Mouse (Mus musculus): ENCODE data around the gene Hcn4. TPM values are rescaled to one million over a fixed set of nuclear protein-coding genes. Genes with fewer than 3 reads are reported as not detected.
A peak's percentile ranks its signal among the peaks of the same experiment; 100 is the strongest.

Hcn4 gene
- polyA plus RNA-seq, 1 experiment from 2014 or later = 1.6 TPM

GRCm38 (mm10) chr9:58849576-58850315 lies 26.5 kb downstream of the Hcn4 start:
- no peaks in the 10 kb centered on the region for H3K9me3 ChIP-seq (replicated peaks)
- H3K27ac ChIP-seq = no peak overlapping the region
- H3K9ac ChIP-seq = no peak overlapping the region
- 76% methylated on average over 13 of the region's 13 CpGs for WGBS
- no peak overlapping the region for H3K4me2 ChIP-seq
- H3K36me3 ChIP-seq = no peaks in the 10 kb centered on the region
- peaks cover 26% of the 10 kb centered on the region for H3K4me1 ChIP-seq (replicated peaks)
- no peak for ATAC-seq (replicated peaks; ENCODE audit: insufficient number of reproducible peaks, insufficient read depth, low FRiP score, low read depth)
- no peak overlapping the region for H3K4me3 ChIP-seq
- no peaks in the 10 kb centered on the region for H3K27me3 ChIP-seq

DNA sequence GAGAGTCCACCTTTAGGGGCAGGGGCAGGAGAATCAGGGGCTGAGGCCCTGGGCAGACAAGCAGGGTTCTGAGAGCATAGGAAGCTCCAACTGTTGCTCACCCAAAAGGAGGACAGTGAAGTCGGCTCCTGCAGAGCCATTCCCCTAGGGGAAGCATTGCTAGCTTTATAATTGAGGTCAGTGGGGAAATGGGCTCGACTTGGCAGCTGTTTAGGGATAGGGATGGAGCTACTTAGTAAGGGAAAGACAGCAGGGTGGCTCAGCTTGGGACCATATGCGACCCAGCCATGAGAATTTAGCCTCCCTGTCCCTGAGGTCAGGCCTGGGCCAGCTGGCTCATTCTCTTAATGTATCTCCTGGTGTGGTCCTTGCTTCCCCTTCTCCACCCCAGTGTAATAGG lies 31.7 kb downstream of the Hcn4 start:
- 51% methylated on average over 3 of the region's 3 CpGs for WGBS
- H3K4me1 ChIP-seq (replicated peaks) = 0 out of 2 replicates have a peak, but pooled peaks cover 7% of the 10 kb centered on the region
- no peak overlapping the region for H3K4me3 ChIP-seq
- H3K27me3 ChIP-seq = peaks cover 8% of the 10 kb centered on the region; the same call in 1 of the 2 replicates
- H3K36me3 ChIP-seq = peaks cover 6% of the 10 kb centered on the region; the same call in 1 of the 2 replicates
- H3K4me2 ChIP-seq = no peak overlapping the region
- H3K9me3 ChIP-seq (replicated peaks) = no peaks in the 10 kb centered on the region
- H3K27ac ChIP-seq = no peak overlapping the region
- ATAC-seq (replicated peaks; ENCODE audit: insufficient number of reproducible peaks, insufficient read depth, low FRiP score, low read depth) = no peak
- H3K9ac ChIP-seq = no peak overlapping the region

- Histone ChIP-seq H3K9me3 (replicated peaks) (no peaks in the 10 kb centered on the region), H3K4me1 (replicated peaks) (0 out of 2 replicates have a peak, but pooled peaks cover 7% of the 10 kb centered on the region), H3K9ac (no peak overlapping the region), H3K27ac (no peak overlapping the region), H3K27me3 (peaks cover 8% of the 10 kb centered on the region; the same call in 1 of the 2 replicates), H3K4me3 (no peak overlapping the region), H3K4me2 (peak overlapping the region; percentile 33), H3K36me3 (peaks cover 6% of the 10 kb centered on the region; the same call in 1 of the 2 replicates)
- WGBS = 36% methylated on average over 30 of the region's 30 CpGs
- ATAC-seq (replicated peaks; ENCODE audit: insufficient number of reproducible peaks, insufficient read depth, low FRiP score, low read depth) = no peak
Observed at GRCm38 (mm10) chr9:58859080-58859635, 35.9 kb downstream of the Hcn4 start.

DNA sequence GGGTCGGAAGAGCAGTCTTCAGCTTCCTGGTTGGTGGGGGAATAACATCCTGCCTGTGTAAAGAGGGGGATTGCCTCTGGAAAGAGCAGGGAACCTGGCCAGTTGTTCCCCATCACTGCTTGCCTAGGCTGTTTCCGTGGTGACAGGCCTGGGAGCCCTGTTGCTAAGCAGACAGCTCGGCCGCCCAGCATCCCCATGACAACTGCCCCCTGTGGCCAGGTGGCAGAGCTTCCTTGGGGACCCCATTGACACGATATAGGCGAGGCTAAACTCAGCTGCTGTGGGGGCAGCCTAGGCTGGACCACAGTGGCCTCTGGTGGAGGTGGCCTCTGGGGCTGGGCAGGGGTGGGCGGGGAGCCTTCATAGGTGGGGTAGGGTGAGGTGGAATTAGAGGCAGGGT lies 40.6 kb downstream of the Hcn4 start:
- peaks cover 8% of the 10 kb centered on the region; the same call in 1 of the 2 replicates for H3K27me3 ChIP-seq
- H3K9ac ChIP-seq = no peak overlapping the region
- no peak overlapping the region for H3K4me2 ChIP-seq
- no peaks in the 10 kb centered on the region for H3K9me3 ChIP-seq (replicated peaks)
- no peak for ATAC-seq (replicated peaks; ENCODE audit: insufficient number of reproducible peaks, insufficient read depth, low FRiP score, low read depth)
- WGBS = 39% methylated on average over 7 of the region's 7 CpGs
- H3K27ac ChIP-seq = no peak overlapping the region
- no peak overlapping the region for H3K4me3 ChIP-seq
- no peaks in the 10 kb centered on the region for H3K36me3 ChIP-seq
- 0 out of 2 replicates have a peak, but pooled peaks cover 7% of the 10 kb centered on the region for H3K4me1 ChIP-seq (replicated peaks)

DNA sequence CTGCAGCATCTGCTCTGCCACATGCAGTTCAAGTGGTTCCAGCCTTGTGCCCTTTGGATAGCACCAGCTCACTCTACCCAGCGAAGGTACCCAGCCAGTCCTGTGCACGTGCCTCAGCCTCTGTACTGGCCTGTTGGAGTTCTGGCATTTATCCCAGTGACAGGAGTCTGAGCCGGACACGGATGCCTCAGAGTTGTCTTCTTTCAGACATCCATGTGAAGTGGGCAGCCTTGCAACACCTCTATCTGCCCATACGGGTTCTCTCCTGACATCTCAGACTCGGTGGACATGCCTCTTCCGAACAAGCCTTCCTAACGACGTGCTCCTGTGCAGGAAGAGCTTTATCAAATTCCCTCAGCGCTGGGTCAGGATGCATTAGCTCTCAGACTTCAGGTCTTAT lies 47.9 kb downstream of the Hcn4 start:
- 25% methylated on average over 10 of the region's 10 CpGs for WGBS
- Histone ChIP-seq H3K4me2 (no peak overlapping the region), H3K27me3 (no peaks in the 10 kb centered on the region), H3K27ac (no peak overlapping the region), H3K36me3 (peaks cover 12% of the 10 kb centered on the region; the same call in 1 of the 2 replicates), H3K4me1 (replicated peaks) (peaks cover 6% of the 10 kb centered on the region), H3K9ac (no peak overlapping the region), H3K4me3 (no peak overlapping the region), H3K9me3 (replicated peaks) (no peaks in the 10 kb centered on the region)
- 0 out of 2 replicates have a peak, but pooled peaks have one; percentile 27 for ATAC-seq (replicated peaks; ENCODE audit: insufficient number of reproducible peaks, insufficient read depth, low FRiP score, low read depth)

GRCm38 (mm10) chr9:58873541-58874324 lies 50.5 kb downstream of the Hcn4 start:
- Histone ChIP-seq H3K4me1 (replicated peaks) (peaks cover 6% of the 10 kb centered on the region), H3K27ac (no peak overlapping the region), H3K36me3 (peaks cover 32% of the 10 kb centered on the region), H3K9me3 (replicated peaks) (no peaks in the 10 kb centered on the region), H3K4me2 (no peak overlapping the region), H3K4me3 (no peak overlapping the region), H3K27me3 (no peaks in the 10 kb centered on the region), H3K9ac (no peak overlapping the region)
- no peak for ATAC-seq (replicated peaks; ENCODE audit: insufficient number of reproducible peaks, insufficient read depth, low FRiP score, low read depth)
- 37% methylated on average over 10 of the region's 10 CpGs for WGBS

GRCm38 (mm10) chr9:58874354-58874753 lies 51.1 kb downstream of the Hcn4 start:
- Histone ChIP-seq H3K4me3 (no peak overlapping the region), H3K9ac (no peak overlapping the region), H3K27ac (no peak overlapping the region), H3K27me3 (no peaks in the 10 kb centered on the region), H3K9me3 (replicated peaks) (no peaks in the 10 kb centered on the region), H3K36me3 (peaks cover 32% of the 10 kb centered on the region), H3K4me2 (no peak overlapping the region), H3K4me1 (replicated peaks) (peaks cover 6% of the 10 kb centered on the region)
- ATAC-seq (replicated peaks; ENCODE audit: insufficient number of reproducible peaks, insufficient read depth, low FRiP score, low read depth) = no peak
- 73% methylated on average over 4 of the region's 4 CpGs for WGBS

DNA sequence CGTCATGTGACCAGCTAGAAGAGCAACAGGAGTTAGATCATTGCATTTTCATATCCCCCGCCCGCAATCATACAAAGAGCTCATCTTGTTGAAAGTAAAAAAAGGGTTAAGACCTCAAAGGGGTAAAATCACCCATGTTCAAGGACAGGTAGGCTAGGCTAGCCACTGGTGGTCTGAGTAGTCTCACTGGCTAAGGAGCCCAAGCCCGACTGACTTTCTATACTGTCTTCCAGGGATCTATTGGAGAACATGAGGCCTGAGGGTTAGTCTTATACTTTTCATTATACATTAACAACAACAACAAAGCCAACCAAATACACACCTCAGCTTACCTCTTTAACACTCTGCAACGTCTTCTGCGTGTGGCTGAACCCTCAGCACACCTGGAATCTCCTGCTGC lies 52.2 kb downstream of the Hcn4 start:
- Histone ChIP-seq H3K27me3 (no peaks in the 10 kb centered on the region), H3K4me3 (no peak overlapping the region), H3K4me2 (no peak overlapping the region), H3K27ac (no peak overlapping the region), H3K36me3 (peaks cover 37% of the 10 kb centered on the region), H3K9me3 (replicated peaks) (no peaks in the 10 kb centered on the region), H3K4me1 (replicated peaks) (peaks cover 6% of the 10 kb centered on the region), H3K9ac (no peak overlapping the region)
- WGBS = 91% methylated on average over 6 of the region's 6 CpGs
- no peak for ATAC-seq (replicated peaks; ENCODE audit: insufficient number of reproducible peaks, insufficient read depth, low FRiP score, low read depth)

GRCm38 (mm10) chr9:58876946-58877625 lies 53.9 kb downstream of the Hcn4 start:
- Histone ChIP-seq H3K9ac (no peak overlapping the region), H3K9me3 (replicated peaks) (no peaks in the 10 kb centered on the region), H3K36me3 (peaks cover 43% of the 10 kb centered on the region), H3K4me3 (no peak overlapping the region), H3K27me3 (no peaks in the 10 kb centered on the region), H3K4me2 (no peak overlapping the region), H3K27ac (no peak overlapping the region), H3K4me1 (replicated peaks) (no peaks in the 10 kb centered on the region)
- WGBS = 87% methylated on average over 6 of the region's 6 CpGs
- no peak for ATAC-seq (replicated peaks; ENCODE audit: insufficient number of reproducible peaks, insufficient read depth, low FRiP score, low read depth)

DNA sequence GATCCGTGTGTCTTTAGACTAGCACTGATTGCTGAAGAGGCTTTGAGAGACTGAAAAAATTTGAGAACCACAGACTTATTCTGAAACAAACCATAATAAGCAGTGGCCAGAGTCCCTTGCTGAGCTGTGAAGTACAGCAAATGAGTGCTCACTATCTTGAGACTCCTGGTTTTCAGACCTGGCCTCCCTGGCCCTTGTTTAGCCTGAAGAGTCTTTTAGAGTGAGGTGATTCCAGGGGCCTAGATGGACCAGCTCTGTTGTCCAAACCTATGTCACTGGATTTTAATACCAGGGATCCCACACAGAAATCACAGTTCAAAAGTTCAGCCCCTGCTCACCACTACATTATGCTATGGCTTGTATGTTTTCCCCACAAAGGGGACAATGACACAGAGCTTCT lies 56.6 kb downstream of the Hcn4 start:
- no peaks in the 10 kb centered on the region for H3K27me3 ChIP-seq
- H3K4me3 ChIP-seq = no peak overlapping the region
- H3K4me1 ChIP-seq (replicated peaks) = 0 out of 2 replicates have a peak, but pooled peaks cover 7% of the 10 kb centered on the region
- H3K4me2 ChIP-seq = no peak overlapping the region
- 84% methylated on average over 1 of the region's 1 CpGs for WGBS
- H3K9me3 ChIP-seq (replicated peaks) = no peaks in the 10 kb centered on the region
- H3K27ac ChIP-seq = no peak overlapping the region
- ATAC-seq (replicated peaks; ENCODE audit: insufficient number of reproducible peaks, insufficient read depth, low FRiP score, low read depth) = no peak
- H3K36me3 ChIP-seq = peaks cover 52% of the 10 kb centered on the region
- no peak overlapping the region for H3K9ac ChIP-seq

GRCm38 (mm10) chr9:58882686-58883085 lies 59.5 kb downstream of the Hcn4 start:
- H3K4me2 ChIP-seq = no peak overlapping the region
- no peak for ATAC-seq (replicated peaks; ENCODE audit: insufficient number of reproducible peaks, insufficient read depth, low FRiP score, low read depth)
- H3K27me3 ChIP-seq = no peaks in the 10 kb centered on the region
- WGBS = 28% methylated on average over 1 of the region's 1 CpGs
- H3K27ac ChIP-seq = no peak overlapping the region
- peaks cover 13% of the 10 kb centered on the region for H3K4me1 ChIP-seq (replicated peaks)
- peaks cover 32% of the 10 kb centered on the region; the same call in 1 of the 2 replicates for H3K36me3 ChIP-seq
- no peak overlapping the region for H3K9ac ChIP-seq
- no peaks in the 10 kb centered on the region for H3K9me3 ChIP-seq (replicated peaks)
- no peak overlapping the region for H3K4me3 ChIP-seq

Data from heart, embryonic 15.5 days (tissue).